Mouse (Mus musculus): Measurements from ENCODE around the gene Tnnc1. TPM values are rescaled to one million over a fixed set of nuclear protein-coding genes. Genes with fewer than 3 reads are reported as not detected.

The Tnnc1 gene
- polyA plus RNA-seq, 1 experiment from 2014 or later = 8.1 TPM

GRCm38 (mm10) chr14:31169508-31169907, 38.6 kb upstream of the Tnnc1 start:
- POLR2A ChIA-PET = interaction anchor here (1.1 kb wide), 1 partner anchor 21 kb away, joined by 3 read pairs; no protein-coding TSS in a partner anchor
- ATAC-seq (no peak), DNase-seq (ENCODE audit: low read depth, low spot score) (no peak)
- CTCF ChIA-PET = no interaction called here
- in situ Hi-C loops (cut with MboI; ENCODE audit: low pct_unique_long_range_greater_than_20kb) = no loop called here
- TF ChIP-seq CTCF (IDR thresholded peaks at IDR 0.05) = no peak
- H3K27me3 ChIP-seq = no peaks in the 10 kb centered on the region

GRCm38 (mm10) chr14:31170963-31171362, 37.1 kb upstream of the Tnnc1 start:
- no peaks in the 10 kb centered on the region for H3K27me3 ChIP-seq
- ChIA-PET POLR2A (no interaction called here), CTCF (interaction anchor here (0.9 kb wide), 1 partner anchor 29 kb away, joined by 4 read pairs; no protein-coding TSS in a partner anchor)
- ATAC-seq (no peak), DNase-seq (ENCODE audit: low read depth, low spot score) (no peak)
- in situ Hi-C loops (cut with MboI; ENCODE audit: low pct_unique_long_range_greater_than_20kb) = no loop called here
- TF ChIP-seq CTCF (IDR thresholded peaks at IDR 0.05) = no peak

DNA sequence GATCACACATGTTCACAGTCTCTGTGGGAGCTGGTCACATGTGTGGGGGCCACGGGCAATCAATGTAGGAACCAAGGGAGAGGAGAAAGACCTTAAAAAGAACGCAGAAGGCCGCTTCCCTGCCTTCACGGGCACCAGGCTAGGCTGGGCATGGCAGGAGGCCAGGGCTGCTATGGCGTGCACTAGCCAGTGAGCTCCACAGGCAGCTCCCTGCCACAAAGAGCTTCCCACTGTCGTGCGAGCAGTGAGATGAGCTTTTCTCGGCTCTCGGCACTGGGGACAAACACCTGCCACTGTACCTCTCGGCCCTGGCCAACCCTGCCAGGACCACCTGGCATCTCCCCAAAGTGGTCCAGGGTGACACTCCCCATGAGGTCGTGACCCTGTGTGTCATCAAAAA, 36.7 kb upstream of the Tnnc1 start:
- in situ Hi-C loops (cut with MboI; ENCODE audit: low pct_unique_long_range_greater_than_20kb) = no loop called here
- ChIA-PET POLR2A (no interaction called here), CTCF (no interaction called here)
- no peak for TF ChIP-seq CTCF (IDR thresholded peaks at IDR 0.05)
- DNase-seq (ENCODE audit: low read depth, low spot score) (no peak), ATAC-seq (no peak)
- no peaks in the 10 kb centered on the region for H3K27me3 ChIP-seq

GRCm38 (mm10) chr14:31171821-31172220, 36.3 kb upstream of the Tnnc1 start:
- in situ Hi-C loops (cut with MboI; ENCODE audit: low pct_unique_long_range_greater_than_20kb) = no loop called here
- no peak for TF ChIP-seq CTCF (IDR thresholded peaks at IDR 0.05)
- ATAC-seq (no peak), DNase-seq (ENCODE audit: low read depth, low spot score) (no peak)
- ChIA-PET POLR2A (no interaction called here), CTCF (no interaction called here)
- no peaks in the 10 kb centered on the region for H3K27me3 ChIP-seq

- no peaks in the 10 kb centered on the region for H3K27me3 ChIP-seq
- no peak for TF ChIP-seq CTCF (IDR thresholded peaks at IDR 0.05)
- ChIA-PET POLR2A (interaction anchor here (1.1 to 1.4 kb wide), 2 partner anchors 15 to 18 kb away, joined by 3 read pairs; no protein-coding TSS in a partner anchor), CTCF (no interaction called here)
- ATAC-seq = no peak
- no peak for DNase-seq (ENCODE audit: low read depth, low spot score)
- in situ Hi-C loops (cut with MboI; ENCODE audit: low pct_unique_long_range_greater_than_20kb) = no loop called here
Measured at GRCm38 (mm10) chr14:31172781-31173455, 35.2 kb upstream of the Tnnc1 start.

- TF ChIP-seq CTCF (IDR thresholded peaks at IDR 0.05) = no peak
- ATAC-seq = no peak
- CTCF ChIA-PET = no interaction called here
Measured at GRCm38 (mm10) chr14:31173537-31173936, 34.6 kb upstream of the Tnnc1 start.

DNA sequence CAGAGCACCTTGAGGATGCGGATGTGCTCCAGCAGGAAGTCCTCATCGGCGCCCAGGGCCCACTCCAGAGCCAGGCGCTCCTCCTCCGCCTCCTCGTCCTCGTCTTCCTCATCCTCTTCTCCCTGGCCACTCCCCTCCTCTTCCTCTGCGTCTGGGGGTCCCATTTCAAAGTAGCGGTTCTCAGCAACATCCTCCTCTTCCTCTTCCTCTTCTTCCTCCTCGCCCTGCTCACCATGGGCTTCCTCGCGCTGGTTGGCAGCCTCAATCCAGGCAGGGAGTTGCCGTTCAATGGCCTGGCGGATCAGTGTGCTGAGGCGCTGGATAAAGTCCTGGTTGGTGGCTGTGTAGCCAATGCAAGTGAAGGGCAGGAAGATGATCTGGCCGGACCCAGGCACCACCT, 30.8 kb upstream of the Tnnc1 start:
- H3K27me3 ChIP-seq = no peaks in the 10 kb centered on the region
- in situ Hi-C loops (cut with MboI; ENCODE audit: low pct_unique_long_range_greater_than_20kb) = no loop called here
- no peak for ATAC-seq
- POLR2A ChIA-PET = no interaction called here
- CTCF ChIA-PET = no interaction called here
- no peak for DNase-seq (ENCODE audit: low read depth, low spot score)
- TF ChIP-seq CTCF (IDR thresholded peaks at IDR 0.05) = no peak

More at GRCm38 (mm10) chr14:31173537-31173936, 34.6 kb upstream of the Tnnc1 start:
- H3K27me3 ChIP-seq = no peaks in the 10 kb centered on the region
- POLR2A ChIA-PET = interaction anchor here (1.1 to 1.4 kb wide), 2 partner anchors 14 to 17 kb away, joined by 3 read pairs; no protein-coding TSS in a partner anchor
- no peak for DNase-seq (ENCODE audit: low read depth, low spot score)
- in situ Hi-C loops (cut with MboI; ENCODE audit: low pct_unique_long_range_greater_than_20kb) = no loop called here

GRCm38 (mm10) chr14:31177715-31178114, 30.4 kb upstream of the Tnnc1 start:
- in situ Hi-C loops (cut with MboI; ENCODE audit: low pct_unique_long_range_greater_than_20kb) = no loop called here
- no peak for TF ChIP-seq CTCF (IDR thresholded peaks at IDR 0.05)
- no peak for DNase-seq (ENCODE audit: low read depth, low spot score)
- no peak for ATAC-seq
- no peaks in the 10 kb centered on the region for H3K27me3 ChIP-seq
- POLR2A ChIA-PET = no interaction called here
- CTCF ChIA-PET = no interaction called here

DNA sequence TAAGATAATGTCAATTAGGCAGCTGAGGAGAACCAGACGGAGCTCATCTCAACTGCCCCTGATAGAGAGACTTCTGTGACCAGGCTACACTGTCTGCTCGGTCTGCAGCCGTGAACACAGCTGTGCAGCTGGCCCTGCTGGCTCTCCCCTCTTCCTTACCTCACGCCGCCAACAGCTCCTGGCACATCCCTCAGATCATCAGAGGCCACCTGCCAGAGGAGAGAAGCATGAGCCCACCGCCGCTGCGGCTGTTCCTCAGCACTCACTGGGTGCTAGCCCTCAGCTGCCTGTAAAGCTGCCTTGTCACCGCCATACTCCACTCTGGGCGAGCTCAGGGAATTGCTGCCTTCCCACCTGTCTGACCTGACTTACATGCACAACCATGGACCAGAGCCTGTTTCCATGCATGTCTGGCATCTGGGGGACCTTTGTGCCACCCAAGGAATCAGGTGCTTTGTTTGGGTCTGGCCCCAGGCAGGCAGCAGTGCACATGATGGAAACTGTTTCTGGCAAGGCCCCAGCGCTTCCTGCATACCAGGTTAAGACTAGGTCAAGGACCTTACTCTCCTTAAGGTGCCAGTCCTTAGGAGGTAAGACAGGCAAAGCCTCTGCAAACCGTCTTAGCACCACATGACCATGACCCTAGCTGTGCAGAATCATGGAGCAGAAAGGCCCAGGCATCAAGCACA, 28.3 kb upstream of the Tnnc1 start:
- POLR2A ChIA-PET = no interaction called here
- in situ Hi-C loops (cut with MboI; ENCODE audit: low pct_unique_long_range_greater_than_20kb) = no loop called here
- no peak for TF ChIP-seq CTCF (IDR thresholded peaks at IDR 0.05)
- no peaks in the 10 kb centered on the region for H3K27me3 ChIP-seq
- DNase-seq (ENCODE audit: low read depth, low spot score) = no peak
- no peak for ATAC-seq
- CTCF ChIA-PET = interaction anchor here (1.9 kb wide), 1 partner anchor 13 kb away, joined by 4 read pairs; no protein-coding TSS in a partner anchor

GRCm38 (mm10) chr14:31181512-31181911, 26.6 kb upstream of the Tnnc1 start:
- CTCF ChIA-PET = interaction anchor here (1.2 kb wide), 1 partner anchor 14 kb away, joined by 6 read pairs; the partner anchor contains the start of gene Stab1

GRCm38 (mm10) chr14:31182786-31183290, 25.3 kb upstream of the Tnnc1 start:
- TF ChIP-seq CTCF (IDR thresholded peaks at IDR 0.05) = no peak
- POLR2A ChIA-PET = interaction anchor here (0.6 to 2.0 kb wide), 2 partner anchors 16 to 62 kb away, joined by 3 to 8 read pairs; no protein-coding TSS in a partner anchor
- DNase-seq (ENCODE audit: low read depth, low spot score) (no peak), ATAC-seq (no peak)
- CTCF ChIA-PET = no interaction called here
- no peaks in the 10 kb centered on the region for H3K27me3 ChIP-seq
- in situ Hi-C loops (cut with MboI; ENCODE audit: low pct_unique_long_range_greater_than_20kb) = no loop called here

More at GRCm38 (mm10) chr14:31181512-31181911, 26.6 kb upstream of the Tnnc1 start:
- H3K27me3 ChIP-seq = no peaks in the 10 kb centered on the region
- no peak for TF ChIP-seq CTCF (IDR thresholded peaks at IDR 0.05)
- no peak for DNase-seq (ENCODE audit: low read depth, low spot score)
- in situ Hi-C loops (cut with MboI; ENCODE audit: low pct_unique_long_range_greater_than_20kb) = no loop called here
- POLR2A ChIA-PET = interaction anchor here (0.9 to 2.0 kb wide), 2 partner anchors 14 to 177 kb away, joined by 3 to 8 read pairs; no protein-coding TSS in a partner anchor
- no peak for ATAC-seq
